Mouse (Mus musculus): ENCODE results near the gene Lzts2.

Lzts2 gene

DNA sequence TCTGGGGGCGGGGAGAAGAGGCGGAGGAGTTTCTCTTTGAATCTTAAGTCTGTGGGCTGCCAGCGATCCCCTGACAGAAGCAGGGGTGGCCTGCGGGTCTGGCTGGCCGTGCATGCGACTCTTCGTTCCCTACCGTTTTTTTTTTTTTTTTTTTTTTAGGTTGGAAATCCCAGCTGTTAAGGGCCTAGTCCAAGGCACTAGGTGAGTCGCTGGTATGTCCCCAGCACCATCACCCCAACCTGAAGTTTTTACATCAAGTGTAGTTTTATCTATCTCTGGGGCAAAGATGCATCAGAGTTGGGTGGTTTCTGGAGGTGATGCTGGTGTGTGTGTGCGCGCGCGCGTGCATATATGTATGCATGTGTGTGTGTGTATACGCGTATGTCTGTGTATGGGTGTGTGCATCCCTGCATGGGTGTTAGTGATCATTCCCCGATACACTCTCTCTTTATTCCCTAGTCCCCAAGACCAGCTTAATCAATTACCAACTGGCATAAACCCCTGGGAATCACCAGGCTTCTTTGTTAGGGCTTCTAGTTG lies 61.9 kb downstream of the Lzts2 start:
- peak; percentile 63 for DNase-seq (ENCODE audit: extremely low read depth, insufficient read length, low spot score)
